Mouse (Mus musculus) kidney, postnatal 0 days (tissue): ENCODE measurements at regions not wholly inside any gene's neighbourhood (a gene's known extent, or its start where the extent isn't known, plus 50 kb on each side); places are given as distances from the start of the nearest gene placed in this dataset.
A peak's percentile ranks its signal among the peaks of the same experiment; 100 is the strongest.

Source experiments
- ATAC-seq: fragments of 200-750 bp; cut with Nextera tagmentation; replicated peaks from 2 replicates; pipeline ENCODE4 v1.8.0; 2017; ENCODE audit warnings: low read depth, moderate number of reproducible peaks, moderate TSS enrichment, moderate library complexity; ENCODE audit not compliant: low FRiP score
- DNase-seq: peaks from one replicate; pipeline ENCODE4 v3.0.0-alpha.2; 2016; ENCODE audit warnings: low spot score
- H3K27ac ChIP-seq: fragments of 300-500 bp; sonication (generic); 2 replicates; pipeline ENCODE4 v1.5.1; 2014; ENCODE audit warnings: mild to moderate bottlenecking
- H3K27me3 ChIP-seq: fragments of 300-500 bp; sonication (generic); 2 replicates; pipeline ENCODE4 v1.6.1; 2014; ENCODE audit warnings: low read length, mixed read lengths; ENCODE audit not compliant: insufficient read depth
- H3K36me3 ChIP-seq: fragments of 300-500 bp; sonication (generic); 2 replicates; pipeline ENCODE4 v1.6.1; 2014; ENCODE audit warnings: low read length, mixed read lengths; ENCODE audit not compliant: insufficient read depth
- H3K4me1 ChIP-seq: fragments of 300-500 bp; sonication (generic); replicated peaks from 2 replicates; pipeline ENCODE4 v1.6.1; 2014; ENCODE audit warnings: antibody characterized with exemption, low read length, mixed read lengths; ENCODE audit not compliant: insufficient read depth
- H3K4me2 ChIP-seq: fragments of 300-500 bp; sonication (generic); 2 replicates; pipeline ENCODE4 v1.6.1; 2014; ENCODE audit warnings: mild to moderate bottlenecking, low read length, moderate library complexity, mixed read lengths
- H3K4me3 ChIP-seq: fragments of 300-500 bp; sonication (generic); replicated peaks from 2 replicates; pipeline ENCODE4 v1.5.1; 2014; ENCODE audit warnings: low read depth, low read length
- H3K9ac ChIP-seq: fragments of 300-500 bp; sonication (generic); 2 replicates; pipeline ENCODE4 v1.6.1; 2014; ENCODE audit warnings: low read depth, low read length
- H3K9me3 ChIP-seq: fragments of 300-500 bp; sonication (generic); replicated peaks from 2 replicates; pipeline ENCODE4 v1.6.1; 2016; ENCODE audit warnings: low read length, inconsistent platforms, mixed read lengths
- CTCF ChIP-seq: IDR thresholded peaks from 2 replicates; pipeline ENCODE4 v1.5.1; 2016; ENCODE audit warnings: antibody characterized with exemption, low read depth, mild to moderate bottlenecking, moderate library complexity
- WGBS: fragments of 180-500 bp; shearing (Covaris S2); extraction: QIAGEN DNeasy Blood & Tissue Kit; methylation state at CpG from one replicate; pipeline ENCODE4 v1.1.7; 2014; 5-methylcytosine and 5-hydroxymethylcytosine counted together

DNA sequence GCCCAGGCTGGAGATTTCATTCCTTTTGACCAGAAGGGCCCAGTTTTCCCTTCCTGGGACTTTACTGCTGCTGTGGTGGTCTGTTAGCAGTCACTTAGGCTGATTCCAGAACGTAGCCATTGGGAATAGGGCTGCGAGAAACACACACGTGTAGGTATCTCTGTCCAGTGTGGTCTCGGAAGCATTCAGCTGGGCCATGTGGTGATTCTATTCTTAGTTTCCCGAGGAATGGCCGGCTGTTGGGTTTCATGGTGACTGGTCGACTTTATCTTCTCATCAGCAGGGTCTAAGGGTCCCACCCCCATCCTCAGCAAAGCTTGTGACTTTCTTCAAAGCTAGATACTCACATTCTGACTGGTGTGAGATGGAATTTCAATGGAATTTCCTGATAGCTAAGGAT is 59.2 kb upstream of the Tmpo start:
- Histone ChIP-seq H3K4me1 (peaks cover 8% of the 10 kb centered on the region), H3K27ac (no peak overlapping the region), H3K4me3 (no peak overlapping the region), H3K36me3 (no peaks in the 10 kb centered on the region), H3K9me3 (no peaks in the 10 kb centered on the region), H3K9ac (no peak overlapping the region), H3K4me2 (no peak overlapping the region), H3K27me3 (no peaks in the 10 kb centered on the region)
- WGBS, result 59% methylated on average over 7 of the region's 7 CpGs
- DNase-seq (no peak), ATAC-seq (no peak)
- no peak for TF ChIP-seq CTCF

DNA sequence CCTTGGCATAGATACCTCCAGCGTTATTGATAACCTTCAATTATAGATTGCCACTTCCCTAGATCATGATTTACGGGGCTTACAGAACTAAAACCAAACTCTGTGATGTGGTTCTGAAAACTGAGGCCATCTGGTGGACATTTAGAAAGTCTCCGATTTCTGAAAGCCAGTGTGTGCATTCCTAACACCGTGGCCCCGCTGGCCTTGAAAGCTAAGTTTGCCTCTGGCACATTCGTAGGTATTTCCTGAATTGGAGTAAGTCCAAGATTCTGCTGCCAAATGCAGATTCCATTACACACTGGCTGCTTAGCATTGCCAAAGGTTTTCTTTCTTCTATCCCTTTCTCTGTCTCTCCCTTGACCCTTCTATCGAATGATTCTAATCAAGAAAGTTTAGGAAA is 55.7 kb upstream of the Tmpo start:
- Histone ChIP-seq H3K4me3 (no peak overlapping the region), H3K27me3 (no peaks in the 10 kb centered on the region), H3K4me1 (peaks cover 8% of the 10 kb centered on the region), H3K36me3 (no peaks in the 10 kb centered on the region), H3K9me3 (no peaks in the 10 kb centered on the region), H3K9ac (no peak overlapping the region), H3K27ac (peak overlapping the region; percentile 54; the same call in 1 of the 2 replicates), H3K4me2 (no peak overlapping the region)
- TF ChIP-seq CTCF, result peak; percentile 80
- ATAC-seq (0 out of 2 replicates have a peak, but pooled peaks have one; percentile 34), DNase-seq (peak; percentile 92)
- WGBS, result 14% methylated on average over 7 of the region's 7 CpGs

DNA sequence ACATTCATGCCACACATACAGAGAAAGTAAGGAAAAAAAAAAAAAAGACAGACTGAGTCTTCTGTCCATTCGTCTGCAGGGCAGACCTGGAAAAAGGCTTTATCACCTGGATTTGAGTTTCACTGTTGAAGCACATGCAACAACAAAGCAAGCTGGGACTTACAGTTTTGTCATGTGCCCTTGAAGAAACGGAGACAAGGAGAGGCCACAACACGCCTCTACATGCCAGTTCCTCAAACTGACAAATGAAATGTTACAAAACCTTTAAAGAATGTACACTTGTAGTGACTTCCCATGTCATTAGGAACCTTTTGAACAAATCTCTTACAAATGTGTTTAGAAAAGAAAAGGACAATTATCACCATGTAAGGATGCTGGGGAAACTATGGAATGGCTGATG is 53.6 kb upstream of the Tmpo start:
- Histone ChIP-seq H3K4me2 (no peak overlapping the region), H3K36me3 (no peaks in the 10 kb centered on the region), H3K4me1 (0 out of 2 replicates have a peak, but pooled peaks cover 3% of the 10 kb centered on the region), H3K27ac (no peak overlapping the region), H3K4me3 (no peak overlapping the region), H3K27me3 (no peaks in the 10 kb centered on the region), H3K9me3 (no peaks in the 10 kb centered on the region), H3K9ac (no peak overlapping the region)
- ATAC-seq (no peak), DNase-seq (no peak)
- no peak for TF ChIP-seq CTCF
- 84% methylated on average over 3 of the region's 3 CpGs for WGBS
